13 mouse cellular contexts compared by ENCODE assay signal in the genomic region with DNA sequence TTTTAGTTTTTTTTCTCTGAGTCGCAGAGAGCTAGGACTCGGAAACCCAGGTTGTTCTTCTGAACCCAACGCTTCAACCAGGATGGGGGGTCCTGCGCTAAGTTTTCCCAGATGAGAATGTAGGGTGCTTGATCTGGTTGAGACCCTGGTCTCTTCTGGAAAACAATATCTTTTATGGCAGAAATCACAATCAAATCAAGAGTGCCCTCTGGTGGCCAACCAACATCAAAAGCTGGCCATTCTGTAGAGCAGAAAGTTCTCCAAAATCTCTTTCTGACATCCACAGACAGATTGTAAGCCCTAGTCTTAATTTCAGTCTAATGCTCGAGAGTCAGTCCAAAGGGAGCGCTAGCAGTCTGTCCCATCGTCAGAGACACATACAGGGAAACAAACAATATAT. TPM values are rescaled to one million over a fixed set of nuclear protein-coding genes. Genes with fewer than 3 reads are reported as not detected.
"Had no signal": no experiment of that assay in that cellular context is flagged by ENCODE, and none has a peak within 500 bp of the region (broad histone marks: within the 10 kb centered on the region; RNA-seq: fewer than 3 reads in every experiment).

No protein-coding gene starts in this region.

- H3K36me3 ChIP-seq: limb, embryonic 15.5 days; liver, embryonic 13.5 days; midbrain, embryonic 13.5 days; neural tube, embryonic 15.5 days had no signal

- H3K4me1 ChIP-seq: limb, embryonic 15.5 days; liver, embryonic 13.5 days; midbrain, embryonic 13.5 days; neural tube, embryonic 15.5 days had no signal

- H3K9me3 ChIP-seq: limb, embryonic 15.5 days; liver, embryonic 13.5 days; neural tube, embryonic 15.5 days had no signal

- H3K27me3 ChIP-seq: limb, embryonic 15.5 days; liver, embryonic 13.5 days; neural tube, embryonic 15.5 days had no signal

- H3K27ac ChIP-seq: limb, embryonic 15.5 days; liver, embryonic 13.5 days; midbrain, embryonic 13.5 days; neural tube, embryonic 15.5 days had no signal

- DNase-seq: kidney, adult 18-20 months; kidney, postnatal 36 days; liver, embryonic 13.5 days; lung, adult 18-20 months; right cerebral cortex, adult 18-20 months; right cerebral cortex, postnatal 25 days; thymus, adult 18-20 months; thymus, postnatal 14 days had no signal

- H3K4me3 ChIP-seq: limb, embryonic 15.5 days; liver, embryonic 13.5 days; midbrain, embryonic 13.5 days; myocyte; neural tube, embryonic 15.5 days had no signal

- H3K9ac ChIP-seq: limb, embryonic 15.5 days; liver, embryonic 13.5 days; midbrain, embryonic 13.5 days; neural tube, embryonic 15.5 days had no signal

- H3K4me2 ChIP-seq: limb, embryonic 15.5 days; liver, embryonic 13.5 days; midbrain, embryonic 13.5 days; neural tube, embryonic 15.5 days had no signal

- ATAC-seq: midbrain, embryonic 13.5 days had no signal

RNA-seq across cellular contexts. Expression of a gene that starts 50.1 kb away (rescaled TPM):
- total RNA-seq: megakaryocyte-erythroid progenitor cell, adult 5-6 weeks had no signal
- polyA plus RNA-seq: liver, embryonic 13.5 days had no signal
